Mouse (Mus musculus) heart, postnatal 36 days (tissue): ENCODE measurements around the gene Ap1b1. TPM values are rescaled to one million over a fixed set of nuclear protein-coding genes. Genes with fewer than 3 reads are reported as not detected.
A peak's percentile ranks its signal among the peaks of the same experiment; 100 is the strongest.

Experiments
- DNase-seq, 2 experiments: peaks; one replicate each; pipeline ENCODE4 v3.0.0; 2021 to 2022
- intact Hi-C: fragments of 180-260 bp; cut with DNase I; formaldehyde crosslinking; loops from one replicate; pipeline ENCODE4 v1.15.1; 2025
- total RNA-seq, 2 experiments: library from RNA; stranded (reverse); gene quantifications; 2 replicates each; pipeline ENCODE4 v1.2.3; 2021

Gene Ap1b1
- total RNA-seq, 2 experiments from 2014 or later, result 47.4 to 56.0 TPM

- DNase-seq, result no peak
- intact Hi-C loops, result no loop called here
Observed at GRCm38 (mm10) chr11:4984249-4984648, 2.4 kb upstream of the Ap1b1 start.

- DNase-seq, result no peak
Observed at GRCm38 (mm10) chr11:4984799-4985198, 1.8 kb upstream of the Ap1b1 start.

GRCm38 (mm10) chr11:4987487-4987852 is 846 bp downstream of the Ap1b1 start:
- DNase-seq, result no peak
- intact Hi-C loops, result no loop called here

More at GRCm38 (mm10) chr11:4984799-4985198, 1.8 kb upstream of the Ap1b1 start:
- intact Hi-C loops, result no loop called here

GRCm38 (mm10) chr11:4989187-4989586 is 2.6 kb downstream of the Ap1b1 start:
- no peak for DNase-seq
- intact Hi-C loops, result no loop called here

GRCm38 (mm10) chr11:4992471-4992870 is 5.8 kb downstream of the Ap1b1 start:
- intact Hi-C loops, result no loop called here
- no peak for DNase-seq

GRCm38 (mm10) chr11:4995676-4996075 is 9.1 kb downstream of the Ap1b1 start:
- no peak for DNase-seq
- intact Hi-C loops, result no loop called here

- intact Hi-C loops, result no loop called here
- no peak for DNase-seq
Observed at GRCm38 (mm10) chr11:4996621-4997199, 10.1 kb downstream of the Ap1b1 start.

- DNase-seq, result no peak
- intact Hi-C loops, result no loop called here
Observed at GRCm38 (mm10) chr11:4998352-4998751, 11.7 kb downstream of the Ap1b1 start.

- DNase-seq, result no peak
- intact Hi-C loops, result no loop called here
Observed at GRCm38 (mm10) chr11:4998762-4999161, 12.1 kb downstream of the Ap1b1 start.

- intact Hi-C loops, result no loop called here
- DNase-seq, result no peak
Observed at GRCm38 (mm10) chr11:5000241-5000640, 13.6 kb downstream of the Ap1b1 start.

GRCm38 (mm10) chr11:5002826-5003225 is 16.2 kb downstream of the Ap1b1 start:
- intact Hi-C loops, result no loop called here
- DNase-seq, result no peak

GRCm38 (mm10) chr11:5005528-5005927 is 18.9 kb downstream of the Ap1b1 start:
- DNase-seq, result no peak
- intact Hi-C loops, result no loop called here

- DNase-seq, result no peak
- intact Hi-C loops, result no loop called here
Observed at GRCm38 (mm10) chr11:5007186-5007585, 20.6 kb downstream of the Ap1b1 start.

- intact Hi-C loops, result no loop called here
- DNase-seq, result no peak
Observed at GRCm38 (mm10) chr11:5008867-5009266, 22.2 kb downstream of the Ap1b1 start.

- no peak for DNase-seq
- intact Hi-C loops, result no loop called here
Observed at GRCm38 (mm10) chr11:5009354-5010074, 22.9 kb downstream of the Ap1b1 start.

- no peak for DNase-seq
- intact Hi-C loops, result no loop called here
Observed at GRCm38 (mm10) chr11:5010205-5010604, 23.6 kb downstream of the Ap1b1 start.

- intact Hi-C loops, result no loop called here
- no peak for DNase-seq
Observed at GRCm38 (mm10) chr11:5011480-5011879, 24.9 kb downstream of the Ap1b1 start.

GRCm38 (mm10) chr11:5012213-5012715 is 25.6 kb downstream of the Ap1b1 start:
- intact Hi-C loops, result no loop called here
- no peak for DNase-seq

- DNase-seq, result peak; percentile 68 to 71
- intact Hi-C loops, result loop anchor here (1.0 kb wide), 1 partner anchor 51 kb away; no protein-coding TSS in a partner anchor
Observed at GRCm38 (mm10) chr11:5015720-5016119, 29.1 kb downstream of the Ap1b1 start.

- intact Hi-C loops, result no loop called here
- no peak for DNase-seq
Observed at GRCm38 (mm10) chr11:5016286-5016685, 29.7 kb downstream of the Ap1b1 start.

GRCm38 (mm10) chr11:5017506-5017905 is 30.9 kb downstream of the Ap1b1 start:
- DNase-seq, result no peak

GRCm38 (mm10) chr11:5025108-5025507 is 38.5 kb downstream of the Ap1b1 start:
- no peak for DNase-seq
- intact Hi-C loops, result no loop called here

More at GRCm38 (mm10) chr11:5017506-5017905, 30.9 kb downstream of the Ap1b1 start:
- intact Hi-C loops, result no loop called here
